Mouse (Mus musculus) neural tube, embryonic 13.5 days (tissue): Measurements from ENCODE around the gene Kir3dl1. TPM values are rescaled to one million over a fixed set of nuclear protein-coding genes. Genes with fewer than 3 reads are reported as not detected.
"Not testable (repeated sequence)": the region's sequence is repeated elsewhere in the genome, so short reads cannot be mapped to it uniquely, and the experiment has no call there.

Source experiments
- ATAC-seq: fragments of 200-750 bp; cut with Nextera tagmentation; 2 replicates; pipeline ENCODE4 v1.8.0; 2017; ENCODE audit warnings: low read depth, mild to moderate bottlenecking, moderate TSS enrichment, moderate library complexity
- H3K27ac ChIP-seq: fragments of 300-500 bp; sonication (generic); replicated peaks from 2 replicates; pipeline ENCODE4 v1.5.1; 2015; ENCODE audit warnings: moderate library complexity, mild to moderate bottlenecking, inconsistent platforms
- H3K27me3 ChIP-seq: fragments of 300-500 bp; sonication (generic); 2 replicates; pipeline ENCODE4 v1.6.1; 2015; ENCODE audit warnings: mild to moderate bottlenecking, inconsistent platforms
- H3K36me3 ChIP-seq: fragments of 300-500 bp; sonication (generic); 2 replicates; pipeline ENCODE4 v1.6.1; 2015; ENCODE audit warnings: mild to moderate bottlenecking, inconsistent platforms
- H3K4me1 ChIP-seq: fragments of 300-500 bp; sonication (generic); replicated peaks from 2 replicates; pipeline ENCODE4 v1.6.1; 2015; ENCODE audit warnings: inconsistent platforms
- H3K4me2 ChIP-seq: fragments of 300-500 bp; sonication (generic); 2 replicates; pipeline ENCODE4 v1.6.1; 2015; ENCODE audit warnings: inconsistent platforms, mild to moderate bottlenecking, moderate library complexity
- H3K4me3 ChIP-seq: fragments of 300-500 bp; sonication (generic); 2 replicates; pipeline ENCODE4 v1.5.1; 2015; ENCODE audit warnings: mild to moderate bottlenecking, inconsistent platforms
- H3K9ac ChIP-seq: fragments of 300-500 bp; sonication (generic); 2 replicates; pipeline ENCODE4 v1.6.1; 2015; ENCODE audit warnings: moderate library complexity, mild to moderate bottlenecking, inconsistent platforms
- H3K9me3 ChIP-seq: fragments of 300-500 bp; sonication (generic); 2 replicates; pipeline ENCODE4 v1.6.1; 2016; ENCODE audit warnings: inconsistent platforms
- WGBS: fragments of 180-500 bp; shearing (Covaris S2); methylation state at CpG from one replicate; pipeline ENCODE4 v1.1.7; 2015; 5-methylcytosine and 5-hydroxymethylcytosine counted together
- polyA plus RNA-seq: library from polyadenylated mRNA; unstranded; fragments of >200 nt; fragmentation: Nextera tagmentation; extraction: Ambion mirVana; gene quantifications from 2 replicates; pipeline ENCODE4 v1.2.1, GENCODE M21; 2015

The Kir3dl1 gene
- polyA plus RNA-seq, result not detected in 2 replicates

GRCm38 (mm10) chrX:136517699-136518098 lies at the start of gene Kir3dl1:
Gene Kir3dl1, plus strand, starts transcription at chrX:136517999.
- not testable (repeated sequence) for H3K4me3 ChIP-seq, H3K27me3 ChIP-seq, H3K27ac ChIP-seq, H3K9ac ChIP-seq, H3K4me2 ChIP-seq, H3K36me3 ChIP-seq, H3K9me3 ChIP-seq, H3K4me1 ChIP-seq, ATAC-seq
- WGBS, result 84% methylated on average over 4 of the region's 4 CpGs

GRCm38 (mm10) chrX:136543956-136544355 lies 26.2 kb downstream of the Kir3dl1 start, which contains the start of gene Kir3dl2:
Gene Kir3dl2, minus strand, starts transcription at chrX:136544056.
- not testable (repeated sequence) for H3K4me1 ChIP-seq, ATAC-seq
- WGBS, result 52% methylated on average over 1 of the region's 1 CpGs

GRCm38 (mm10) chrX:136569094-136569493 lies 51.3 kb downstream of the Kir3dl1 start:
- WGBS, result 90% methylated on average over 9 of the region's 9 CpGs
- not testable (repeated sequence) for H3K27me3 ChIP-seq, H3K9me3 ChIP-seq, H3K4me2 ChIP-seq, H3K36me3 ChIP-seq, H3K4me3 ChIP-seq, H3K9ac ChIP-seq, H3K4me1 ChIP-seq, H3K27ac ChIP-seq, ATAC-seq

More at GRCm38 (mm10) chrX:136543956-136544355, 26.2 kb downstream of the Kir3dl1 start, which contains the start of gene Kir3dl2:
- H3K27me3 ChIP-seq, H3K27ac ChIP-seq, H3K9ac ChIP-seq, H3K9me3 ChIP-seq, H3K36me3 ChIP-seq, H3K4me3 ChIP-seq, H3K4me2 ChIP-seq: not testable (repeated sequence)

Other genes starting within 250 kb of the Kir3dl1 start
- gene Bex3, start 247.7 kb upstream of the Kir3dl1 start, polyA plus RNA-seq, result 703 and 734 TPM in 2 replicates
- gene Kir3dl2, start 26.1 kb downstream of the Kir3dl1 start, polyA plus RNA-seq, result not detected in 2 replicates
- 48.5 and 57.7 TPM in 2 replicates for gene Tceal3, start 72.8 kb downstream of the Kir3dl1 start, polyA plus RNA-seq
- 18.2 and 18.9 TPM in 2 replicates for gene Tceal1, start 190.0 kb downstream of the Kir3dl1 start, polyA plus RNA-seq
- 508 and 542 TPM in 2 replicates for gene Morf4l2, start 225.7 kb downstream of the Kir3dl1 start, polyA plus RNA-seq